Mouse (Mus musculus) common myeloid progenitor, adult 5-6 weeks (primary cell): ENCODE results near the gene Oxa1l. TPM values are rescaled to one million over a fixed set of nuclear protein-coding genes. Genes with fewer than 3 reads are reported as not detected.
"Not testable (repeated sequence)": the region's sequence is repeated elsewhere in the genome, so short reads cannot be mapped to it uniquely, and the experiment has no call there.

Experiments
- ATAC-seq: replicated peaks from 2 replicates; pipeline ENCODE4 v1.8.0; 2016; ENCODE audit warnings: low read depth, mild to moderate bottlenecking, moderate TSS enrichment, inconsistent platforms; ENCODE audit not compliant: poor library complexity, severe bottlenecking
- total RNA-seq: library from RNA; stranded (forward); fragments of 200-1000, 187-1606 nt; gene quantifications from 2 replicates; pipeline ENCODE4 v1.2.3, GENCODE M21; 2017

The Oxa1l gene
- 27.5 and 38.7 TPM in 2 replicates for total RNA-seq

DNA sequence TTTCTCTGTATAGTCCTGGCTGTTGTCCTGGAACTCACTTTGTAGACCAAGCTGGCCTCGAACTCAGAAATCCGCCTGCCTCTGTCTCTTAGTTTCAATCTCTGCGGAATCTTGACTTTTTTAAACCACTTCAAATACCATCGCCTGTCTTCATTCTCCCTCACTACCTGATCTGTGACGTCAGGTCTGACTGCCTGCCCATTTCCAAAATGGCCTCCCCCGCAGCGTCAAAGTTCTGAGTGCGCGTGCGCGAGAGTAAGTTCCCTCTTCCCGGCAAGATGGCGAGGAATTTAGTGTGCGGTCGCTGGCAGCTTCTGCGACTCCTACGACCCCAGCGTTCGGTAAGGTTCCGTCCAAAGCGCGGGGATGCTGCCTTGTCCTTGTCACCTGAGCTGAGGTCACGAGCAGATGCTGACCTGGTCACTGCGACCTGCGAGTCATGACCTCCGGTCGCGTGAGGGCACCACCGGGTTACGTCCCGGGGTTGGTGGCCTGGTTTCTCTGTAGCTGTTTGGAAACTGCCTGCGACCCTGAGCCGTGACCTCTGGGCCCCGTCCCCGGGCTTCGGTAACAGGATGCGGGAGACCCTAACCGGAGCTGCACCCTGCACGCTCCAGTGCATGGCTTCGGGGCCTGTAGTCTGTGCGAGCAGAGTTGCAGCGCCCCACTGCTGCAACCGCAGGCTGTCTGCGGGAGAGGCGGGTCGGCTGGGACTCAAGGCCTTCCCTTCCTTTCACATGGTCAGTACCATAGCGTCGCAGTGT is at the start of gene Oxa1l:
TSS of gene Oxa1l (plus strand) at position 258 of the 764 bp plus-strand sequence.
- ATAC-seq = peak; percentile 94

- ATAC-seq = no peak
Observed at GRCm38 (mm10) chr14:54311763-54312162, 48.9 kb upstream of the Oxa1l start.

- ATAC-seq = no peak
Observed at GRCm38 (mm10) chr14:54321556-54322376, 38.9 kb upstream of the Oxa1l start.

DNA sequence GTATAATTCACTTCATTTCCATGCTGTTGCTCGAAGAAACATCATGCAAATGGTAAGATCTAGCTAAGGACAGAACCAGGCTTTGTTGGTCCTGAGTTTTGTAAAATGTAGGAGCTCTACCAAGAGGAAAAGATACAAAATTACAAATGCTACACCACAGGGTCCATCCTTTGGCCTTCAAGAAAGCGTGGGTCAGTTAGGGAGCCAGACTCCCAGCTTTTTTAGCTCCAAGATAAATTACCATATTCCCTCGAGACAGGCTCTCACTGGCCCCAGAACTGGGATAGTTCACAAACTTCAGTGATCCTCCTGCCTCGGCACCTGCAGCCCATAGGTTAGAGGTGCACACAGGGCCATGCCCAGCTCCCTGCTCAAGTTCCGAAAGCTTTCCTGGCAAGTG is 36.1 kb upstream of the Oxa1l start:
- no peak for ATAC-seq

GRCm38 (mm10) chr14:54328548-54328947 is 32.1 kb upstream of the Oxa1l start:
- ATAC-seq = no peak

- ATAC-seq = no peak
Observed at GRCm38 (mm10) chr14:54329201-54329600, 31.4 kb upstream of the Oxa1l start.

DNA sequence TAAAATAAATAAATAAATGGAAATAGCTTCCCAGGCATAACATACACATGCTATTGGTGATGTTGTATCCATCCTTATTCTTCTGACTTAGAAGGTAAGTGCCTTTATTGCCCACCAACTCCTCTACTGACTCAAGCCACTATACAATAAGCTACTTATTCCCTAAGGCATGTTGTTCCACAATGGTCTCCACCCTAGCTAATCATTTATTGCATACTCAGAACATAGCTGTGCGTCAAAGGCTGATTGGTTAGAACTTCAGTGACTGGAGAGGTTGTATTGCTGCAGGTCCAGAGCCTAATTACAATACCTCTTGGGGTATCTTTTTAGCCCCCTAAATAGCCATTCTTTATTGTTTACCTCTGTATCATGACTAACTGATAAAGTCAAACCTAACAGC is 29.5 kb upstream of the Oxa1l start:
- no peak for ATAC-seq

GRCm38 (mm10) chr14:54332176-54333074 is 28.2 kb upstream of the Oxa1l start:
- no peak for ATAC-seq

GRCm38 (mm10) chr14:54333452-54334189 is 27.0 kb upstream of the Oxa1l start:
- ATAC-seq = peak; percentile 80

GRCm38 (mm10) chr14:54340836-54341235 is 19.8 kb upstream of the Oxa1l start:
- no peak for ATAC-seq

DNA sequence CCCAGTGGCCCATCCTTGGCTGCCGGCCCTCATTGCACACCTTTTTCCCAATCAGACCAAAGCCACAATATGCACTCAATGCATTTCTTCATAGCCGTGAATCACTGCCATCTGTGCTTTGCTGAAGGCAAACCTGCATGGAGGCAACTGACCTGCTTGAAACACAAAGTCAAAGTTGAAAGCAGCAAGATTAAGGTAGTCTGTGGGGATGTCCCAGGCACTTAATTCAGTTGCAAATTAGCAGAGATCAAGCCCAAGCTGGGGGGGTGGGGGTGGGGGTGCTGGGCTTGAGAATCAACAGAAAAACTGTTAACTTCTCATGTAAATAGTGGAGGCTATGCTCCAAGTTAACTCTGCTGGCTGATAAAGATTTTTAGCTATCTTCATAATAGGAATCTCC is 18.8 kb upstream of the Oxa1l start:
- not testable (repeated sequence) for ATAC-seq

DNA sequence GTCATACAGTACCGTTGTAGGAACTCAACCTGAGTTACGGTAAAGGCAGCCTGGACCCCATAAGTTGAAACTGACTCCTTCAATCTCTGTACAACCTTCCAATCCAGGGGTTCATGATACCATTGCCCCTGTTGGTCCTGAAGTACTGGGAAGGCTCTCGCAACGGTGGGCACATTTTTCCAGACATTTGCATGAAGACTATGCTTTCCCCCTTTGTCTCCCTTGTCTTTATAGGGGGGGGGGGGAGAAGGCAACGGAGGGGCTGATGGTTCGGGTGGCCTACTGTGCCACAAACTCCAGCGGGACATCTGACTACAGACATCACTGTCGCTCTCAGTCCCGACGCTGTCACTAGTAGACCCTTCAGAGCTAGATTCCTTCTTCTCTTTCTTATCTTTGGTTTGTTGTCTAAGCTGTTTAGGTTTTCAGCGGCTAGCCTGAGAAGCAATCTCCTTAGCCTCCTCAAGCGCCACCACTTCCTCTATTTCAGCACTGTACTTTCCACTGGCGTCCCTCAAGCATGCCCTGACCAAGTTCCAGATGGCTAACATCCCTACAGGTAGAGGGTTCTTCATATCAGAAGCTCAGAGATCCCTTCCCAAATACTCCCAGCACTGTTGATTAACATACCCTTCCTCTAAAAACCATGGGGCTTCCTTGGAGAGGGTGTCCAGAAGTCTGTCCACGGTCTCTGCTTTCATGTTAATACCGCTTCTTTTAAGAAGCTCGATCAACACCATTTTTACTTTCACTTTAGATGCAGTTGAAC is 9.7 kb upstream of the Oxa1l start:
- peak; percentile 32; the same call in 1 of the 2 replicates for ATAC-seq

- no peak for ATAC-seq
Observed at GRCm38 (mm10) chr14:54352314-54352713, 8.3 kb upstream of the Oxa1l start.

DNA sequence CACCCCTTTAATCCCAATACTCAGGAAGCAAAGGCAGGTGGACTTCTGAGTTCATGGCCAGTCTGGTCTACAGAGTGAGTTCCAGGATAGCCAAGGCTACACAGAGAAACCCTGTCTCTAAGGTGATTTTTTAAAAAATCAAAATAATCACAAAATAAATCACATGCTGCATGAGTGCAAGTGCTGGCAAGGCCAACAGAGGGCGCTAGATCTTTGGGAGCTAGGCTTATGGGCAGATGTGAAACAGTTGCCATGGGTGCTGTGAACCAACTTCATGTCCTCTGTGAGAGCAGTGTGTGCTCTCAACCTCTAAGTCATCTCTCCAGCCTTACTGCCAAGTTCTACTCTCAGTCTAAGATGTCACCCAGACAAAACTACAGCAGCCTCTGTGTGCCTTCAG is 6.2 kb upstream of the Oxa1l start:
- no peak for ATAC-seq

DNA sequence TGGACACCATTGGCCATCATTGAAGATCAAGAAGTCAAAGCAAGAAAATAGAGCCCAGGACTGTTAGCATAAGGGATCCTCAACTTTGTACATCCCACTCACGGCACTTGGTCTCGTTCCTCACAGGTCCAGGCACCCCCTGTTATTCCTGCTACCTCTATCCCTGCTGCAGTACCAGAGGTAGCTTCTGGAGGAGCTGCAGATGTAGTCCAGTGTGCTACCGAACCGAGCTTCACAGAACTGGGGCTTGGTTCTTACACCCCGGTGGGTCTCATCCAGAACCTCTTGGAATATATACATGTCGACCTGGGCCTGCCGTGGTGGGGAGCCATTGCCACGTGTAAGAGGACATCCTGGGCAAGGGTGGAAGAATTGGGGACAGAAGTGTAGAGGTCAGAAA is 2.5 kb downstream of the Oxa1l start:
- no peak for ATAC-seq

DNA sequence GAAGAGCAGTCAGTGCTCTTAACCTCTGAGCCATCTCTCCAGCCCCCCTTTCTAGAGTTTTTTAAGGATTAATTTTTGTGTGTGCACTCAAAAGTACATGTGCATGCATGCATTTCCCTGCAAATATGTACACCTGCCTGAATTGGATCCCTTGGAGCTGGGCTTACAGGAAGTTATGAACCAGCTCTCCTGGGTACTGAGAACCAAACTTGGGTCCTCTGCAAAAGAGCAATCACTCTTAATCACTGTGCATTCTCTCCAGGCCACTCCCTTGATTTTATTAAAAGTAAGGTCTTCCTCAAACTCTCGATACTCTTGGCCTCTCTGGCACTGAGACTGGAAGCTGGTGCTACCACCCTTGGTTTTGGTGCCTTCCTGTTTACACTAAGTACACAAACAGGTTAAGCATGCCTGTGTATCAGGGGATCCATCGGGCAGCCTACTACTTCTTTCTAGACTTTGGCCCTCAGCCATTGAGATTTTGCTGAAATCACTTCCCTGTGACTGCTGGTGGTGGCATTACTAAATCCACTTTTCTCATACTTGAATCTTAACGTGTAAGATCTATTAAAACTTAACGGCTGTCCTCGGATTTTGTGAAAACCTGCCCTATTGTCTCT is 4.5 kb downstream of the Oxa1l start:
- no peak for ATAC-seq

DNA sequence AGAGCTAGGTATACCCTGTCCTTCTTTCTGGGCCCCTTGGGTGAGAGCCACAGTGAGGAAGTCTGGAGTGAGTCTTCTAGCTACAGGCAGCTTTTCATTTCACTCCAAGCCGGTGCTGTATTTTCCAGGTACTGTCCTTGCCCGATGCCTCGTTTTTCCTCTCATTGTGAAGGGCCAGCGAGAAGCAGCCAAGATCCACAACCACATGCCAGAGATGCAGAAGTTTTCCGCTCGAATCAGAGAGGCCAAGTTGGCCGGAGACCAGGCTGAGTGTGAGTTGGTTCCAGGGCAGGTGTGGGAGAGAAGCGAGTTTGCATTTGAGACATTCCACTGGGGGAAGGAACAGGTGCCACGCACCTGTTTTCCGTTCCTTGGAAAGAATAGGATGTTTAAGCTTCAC is 5.9 kb downstream of the Oxa1l start:
- no peak for ATAC-seq

GRCm38 (mm10) chr14:54367429-54368060 is 6.9 kb downstream of the Oxa1l start:
- no peak for ATAC-seq
